In genomic region chr5:25110314-25110713, GRCm38 (mm10) we compare ENCODE assay signal across 23 mouse cellular contexts. TPM values are rescaled to one million over a fixed set of nuclear protein-coding genes. Genes with fewer than 3 reads are reported as not detected.
DNase-seq lines count a peak whose midpoint lies in the region; ATAC-seq lines count a peak whose summit lies in the region.
"Had no signal": no experiment of that assay in that cellular context is flagged by ENCODE, and none has a peak within 500 bp of the region (broad histone marks: within the 10 kb centered on the region; RNA-seq: fewer than 3 reads in every experiment).

No protein-coding gene starts in this region.

- ATAC-seq in liver, embryonic 16.5 days (ENCODE audit: low read depth) = peak; percentile 51; the same call in 1 of the 2 replicates
- ATAC-seq: activated CD4-positive, CD25-positive, alpha-beta regulatory T cell, adult 4 months; CD4-positive, CD25-positive, alpha-beta regulatory T cell, adult 4 months; forebrain, embryonic 14.5 days; forebrain, embryonic 16.5 days; Patski had no signal

- intact Hi-C loops in heart, postnatal 25 days (cut with DNase I) = no loop called here

- 48% methylated on average over 3 of the region's 3 CpGs for WGBS in liver, embryonic 16.5 days (ENCODE audit: insufficient replicate concordance)

- H3K9ac ChIP-seq in liver, embryonic 16.5 days (ENCODE audit: low read depth, low read length) = no peak overlapping the region
- H3K9ac ChIP-seq: embryonic facial prominence, embryonic 12.5 days; forebrain, embryonic 12.5 days had no signal

- no peaks in the 10 kb centered on the region for H3K27me3 ChIP-seq in liver, embryonic 16.5 days (ENCODE audit: control insufficient read depth, insufficient read depth, low read depth, low read length)
- H3K27me3 ChIP-seq: CH12.LX; embryonic facial prominence, embryonic 12.5 days; forebrain, embryonic 12.5 days; Patski had no signal

- H3K36me3 ChIP-seq in liver, embryonic 16.5 days (ENCODE audit: control insufficient read depth, insufficient read depth) = no peaks in the 10 kb centered on the region
- H3K36me3 ChIP-seq: embryonic facial prominence, embryonic 10.5 days; embryonic facial prominence, embryonic 12.5 days; forebrain, embryonic 12.5 days; G1E had no signal

- H3K9me3 ChIP-seq in liver, embryonic 16.5 days (replicated peaks; ENCODE audit: control insufficient read depth, low read length) = no peaks in the 10 kb centered on the region
- H3K9me3 ChIP-seq: embryonic facial prominence, embryonic 10.5 days; embryonic facial prominence, embryonic 12.5 days; forebrain, embryonic 12.5 days; G1E had no signal

- no peak overlapping the region for H3K4me3 ChIP-seq in liver, embryonic 16.5 days (ENCODE audit: low read depth, low read length)
- H3K4me3 ChIP-seq: embryonic facial prominence, embryonic 10.5 days; embryonic facial prominence, embryonic 12.5 days; forebrain, embryonic 12.5 days had no signal

- no peak overlapping the region for H3K27ac ChIP-seq in liver, embryonic 16.5 days (ENCODE audit: low read length)
- H3K27ac ChIP-seq: embryonic facial prominence, embryonic 10.5 days; embryonic facial prominence, embryonic 12.5 days; forebrain, embryonic 12.5 days had no signal

- peak; percentile 2 for DNase-seq in adrenal gland, postnatal 14 days
- DNase-seq in adrenal gland, postnatal 10 days = no peak
- DNase-seq in heart, adult 11 months = peak; percentile 72
- no peak for DNase-seq in heart, postnatal 25 days (ENCODE audit: low spot score)
- DNase-seq in liver = no peak
- DNase-seq: adrenal gland, adult 8-10 months; adrenal gland, postnatal 36 days; B cell, adult 2 months; cerebellum, adult 11-12 months; cerebellum, adult 9-10 months; cerebellum, postnatal 10 days; cerebellum, postnatal 25 days had no signal

- no peaks in the 10 kb centered on the region; the same call in 1 of the 2 replicates for H3K4me1 ChIP-seq in liver, embryonic 16.5 days (ENCODE audit: control insufficient read depth, low read depth, low read length)
- H3K4me1 ChIP-seq: embryonic facial prominence, embryonic 10.5 days; embryonic facial prominence, embryonic 12.5 days; forebrain, embryonic 12.5 days had no signal

- H3K4me2 ChIP-seq in liver, embryonic 16.5 days (ENCODE audit: low read depth, low read length) = no peak overlapping the region
- H3K4me2 ChIP-seq: embryonic facial prominence, embryonic 12.5 days; forebrain, embryonic 12.5 days had no signal

RNA-seq across cellular contexts. Expression of gene Prkag2, which starts 9.9 kb away (rescaled TPM):
- total RNA-seq in adrenal gland, postnatal 14 days (2021) = 64.7 and 74.9 TPM in 2 replicates
- 100 to 1,000 TPM in 1 of 2 experiments, 10 to 100 TPM in 1; 76.5 to 129 TPM for total RNA-seq in adrenal gland, postnatal 10 days (2021)
- total RNA-seq in heart, postnatal 25 days (2021) = 10 to 100 TPM; 29.7 to 36.6 TPM
- polyA plus RNA-seq in liver, embryonic 16.5 days (2015; fragmentation: Nextera tagmentation; extraction: Ambion mirVana) = 4.3 and 4.8 TPM in 2 replicates
- total RNA-seq: G1E had no signal
- polyA plus RNA-seq: G1E had no signal

Comparison
In these comparisons a context has a peak if more than half of its experiments do, and no peak if none do; other contexts are left out.
1. DNase-seq: peak in adrenal gland, postnatal 14 days (single experiment) and heart, adult 11 months (single experiment); none in adrenal gland, postnatal 10 days (single experiment), heart, postnatal 25 days (single experiment) and liver (single experiment).